Mouse (Mus musculus) CH12.LX (cell line): ENCODE measurements around the gene Ugt1a5.
A peak's percentile ranks its signal among the peaks of the same experiment; 100 is the strongest.

Experiments used
- CHD2 ChIP-seq: IDR thresholded peaks from 2 replicates; pipeline ENCODE4 v1.6.1; 2011; ENCODE audit warnings: low read length, improper control_type of control experiment
- CTCF ChIP-seq, 2 experiments: IDR thresholded peaks in 1 of 2; conservative IDR thresholded peaks in 1 of 2; 2 replicates each; pipeline ENCODE4 v1.5.1; 2011 to 2012; ENCODE audit warnings: low read depth in 2 of 2, low read length in 2 of 2, improper control_type of control experiment in 1 of 2, inconsistent platforms in 1 of 2, mild to moderate bottlenecking in 1 of 2, moderate library complexity in 1 of 2
- E2F4 ChIP-seq: IDR thresholded peaks from 2 replicates; pipeline ENCODE4 v1.6.1; 2011; ENCODE audit warnings: low read depth, low read length, improper control_type of control experiment; ENCODE audit not compliant: insufficient replicate concordance
- EP300 ChIP-seq: IDR thresholded peaks from 2 replicates; pipeline ENCODE4 v1.6.1; 2011; ENCODE audit warnings: low read length, improper control_type of control experiment
- HCFC1 ChIP-seq: IDR thresholded peaks from 2 replicates; pipeline ENCODE4 v1.6.1; 2012; ENCODE audit warnings: low read depth, mild to moderate bottlenecking, inconsistent platforms, low read length, improper control_type of control experiment
- MAFK ChIP-seq: IDR thresholded peaks from 2 replicates; pipeline ENCODE4 v1.6.1; 2011; ENCODE audit warnings: low read length, improper control_type of control experiment; ENCODE audit not compliant: insufficient replicate concordance
- MXI1 ChIP-seq: IDR thresholded peaks from 2 replicates; pipeline ENCODE4 v1.6.1; 2011; ENCODE audit warnings: mild to moderate bottlenecking, low read depth, low read length, improper control_type of control experiment
- MYC ChIP-seq: IDR thresholded peaks from 2 replicates; pipeline ENCODE4 v1.6.1; 2011; ENCODE audit warnings: low read depth, mild to moderate bottlenecking, improper control_type of control experiment, low read length
- POLR2A ChIP-seq: IDR thresholded peaks from 2 replicates; pipeline ENCODE4 v1.6.1; 2011; ENCODE audit warnings: low read depth, mild to moderate bottlenecking, improper control_type of control experiment, low read length
- POLR2AphosphoS2 ChIP-seq: IDR thresholded peaks from 2 replicates; pipeline ENCODE4 v1.6.1; 2011; ENCODE audit warnings: low read depth, low read length, improper control_type of control experiment
- UBTF ChIP-seq: IDR thresholded peaks from 2 replicates; pipeline ENCODE4 v1.6.1; 2012; ENCODE audit warnings: low read depth, mild to moderate bottlenecking, inconsistent platforms, low read length, improper control_type of control experiment, moderate library complexity
- ZC3H11A ChIP-seq: IDR thresholded peaks from 2 replicates; pipeline ENCODE4 v1.6.1; 2012; ENCODE audit warnings: low read depth, mild to moderate bottlenecking, inconsistent platforms, low read length, improper control_type of control experiment
- ZKSCAN1 ChIP-seq: IDR thresholded peaks from 2 replicates; pipeline ENCODE4 v1.6.1; 2012; ENCODE audit warnings: low read depth, inconsistent platforms, low read length, improper control_type of control experiment, borderline replicate concordance
- ZNF384 ChIP-seq: IDR thresholded peaks from 2 replicates; pipeline ENCODE4 v1.6.1; 2012; ENCODE audit warnings: low read depth, low read length, improper control_type of control experiment, inconsistent platforms

DNA sequence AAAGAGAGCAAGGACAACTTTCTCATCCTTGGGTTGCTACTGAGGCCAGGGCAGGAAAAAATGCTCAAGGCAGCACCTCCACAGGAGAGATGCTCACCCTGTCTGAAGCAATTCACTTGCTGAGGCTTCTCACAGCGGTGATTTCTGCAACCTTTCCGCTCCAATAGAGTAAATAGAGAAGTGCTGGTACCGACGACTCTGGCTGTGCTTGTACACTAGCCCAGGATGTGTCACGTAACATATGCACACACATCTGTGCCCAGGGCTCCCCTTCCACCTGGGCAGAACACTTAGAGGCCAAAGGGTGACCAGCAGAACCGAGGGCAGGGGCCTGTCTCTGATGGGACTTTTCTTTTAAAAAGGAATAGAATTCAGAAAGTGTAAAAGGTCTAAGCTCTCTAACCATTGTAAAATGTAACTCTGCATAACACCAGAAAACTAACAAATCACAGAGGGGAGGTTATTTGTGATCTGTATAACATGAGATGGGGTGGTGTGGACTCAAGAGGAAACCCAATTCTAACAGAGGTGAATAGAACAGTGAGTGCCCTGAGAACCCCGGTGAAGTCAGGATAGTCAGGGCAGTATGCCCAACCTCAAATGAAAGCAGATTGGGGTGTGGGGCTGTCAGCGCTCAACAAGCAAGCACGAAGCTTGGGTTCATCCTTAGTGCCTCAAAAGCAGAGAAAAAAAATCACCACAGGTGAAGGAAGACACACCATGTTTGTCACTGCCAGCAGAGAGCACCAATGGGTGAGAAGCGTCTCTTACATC, 95.0 kb downstream of the Ugt1a5 start:
- TF ChIP-seq EP300 (no peak), HCFC1 (no peak), E2F4 (no peak), CTCF (conservative IDR thresholded peaks at IDR 0.05 in 1 of 2, IDR thresholded peaks at IDR 0.05 in 1 of 2; ENCODE audit: low read depth in 2 of 2, low read length in 2 of 2) (no peak), MYC (no peak), POLR2A (peak; percentile 3; the same call in 1 of the 2 replicates), CHD2 (no peak), MAFK (no peak), UBTF (no peak), ZNF384 (no peak), MXI1 (no peak), POLR2AphosphoS2 (no peak; the same call in 1 of the 2 replicates), ZC3H11A (no peak), ZKSCAN1 (no peak)
